Mouse (Mus musculus) bone marrow, adult 2 months (tissue): ENCODE results near the gene C1d. TPM values are rescaled to one million over a fixed set of nuclear protein-coding genes. Genes with fewer than 3 reads are reported as not detected.

Experiments
- H3K27ac ChIP-seq: fragments of 200-500 bp; 2 replicates; pipeline ENCODE4 v1.5.1; 2012; ENCODE audit warnings: low read depth, mild to moderate bottlenecking, control low read depth, inconsistent platforms, low read length; ENCODE audit not compliant: control insufficient read depth, poor library complexity, insufficient read depth
- H3K4me1 ChIP-seq: fragments of 200-500 bp; 2 replicates; pipeline ENCODE4 v1.6.1; 2011; ENCODE audit warnings: low read length; ENCODE audit not compliant: control insufficient read depth, insufficient read depth
- H3K4me3 ChIP-seq: fragments of 200-500 bp; replicated peaks from 2 replicates; pipeline ENCODE3; 2011; ENCODE audit warnings: mild to moderate bottlenecking, low read depth, low read length, control low read depth; ENCODE audit not compliant: control insufficient read depth
- CTCF ChIP-seq: fragments of 200-500 bp; IDR thresholded peaks from 2 replicates; pipeline ENCODE4 v1.5.1; 2011; ENCODE audit warnings: low read length, control low read depth; ENCODE audit not compliant: control insufficient read depth, insufficient read depth
- POLR2A ChIP-seq: fragments of 200-500 bp; IDR thresholded peaks from 2 replicates; pipeline ENCODE4 v1.6.1; 2011; ENCODE audit warnings: low read depth, mild to moderate bottlenecking, control low read depth, low read length, borderline replicate concordance; ENCODE audit not compliant: control insufficient read depth
- whole genome bisulfite sequencing: fragments of 180-500 bp; shearing (Covaris S2); methylation state at CpG from one replicate; pipeline ENCODE4 v1.1.7; 2018; 5-methylcytosine and 5-hydroxymethylcytosine counted together
- polyA plus RNA-seq: library from polyadenylated mRNA; stranded (reverse); fragments of >200 nt; gene quantifications from 2 replicates; pipeline ENCODE4 v1.2.4, GENCODE M21; 2011; ENCODE audit warnings: low replicate concordance; ENCODE audit not compliant: missing spikeins, insufficient read depth, insufficient read length

C1d gene
- polyA plus RNA-seq, 1 experiment = 51.1 TPM

GRCm38 (mm10) chr11:17248715-17249114, 8.7 kb upstream of the C1d start:
- H3K4me1 ChIP-seq = no peaks in the 10 kb centered on the region
- no peak overlapping the region for H3K27ac ChIP-seq
- no peak for TF ChIP-seq POLR2A
- no peak for TF ChIP-seq CTCF
- H3K4me3 ChIP-seq = no peak overlapping the region

GRCm38 (mm10) chr11:17256813-17257365, 490 bp upstream of the C1d start:
- Histone ChIP-seq H3K4me3 (peak overlapping the region; percentile 10), H3K27ac (no peak overlapping the region), H3K4me1 (no peaks in the 10 kb centered on the region)
- TF ChIP-seq CTCF (no peak), POLR2A (no peak)
- 54% methylated on average over 8 of the region's 8 CpGs for WGBS

GRCm38 (mm10) chr11:17257861-17258260, 482 bp downstream of the C1d start:
- TF ChIP-seq POLR2A = no peak
- TF ChIP-seq CTCF = no peak
- under 1% methylated on average over 17 of the region's 17 CpGs for WGBS
- H3K4me3 ChIP-seq = peak overlapping the region; percentile 79

GRCm38 (mm10) chr11:17267176-17267575, 9.8 kb downstream of the C1d start:
- no peak for TF ChIP-seq CTCF
- no peak for TF ChIP-seq POLR2A
- WGBS = 87% methylated on average over 4 of the region's 4 CpGs
- no peaks in the 10 kb centered on the region for H3K4me1 ChIP-seq
- no peak overlapping the region for H3K4me3 ChIP-seq
- H3K27ac ChIP-seq = no peak overlapping the region

More at GRCm38 (mm10) chr11:17257861-17258260, 482 bp downstream of the C1d start:
- Histone ChIP-seq H3K4me1 (no peaks in the 10 kb centered on the region), H3K27ac (peak overlapping the region; percentile 74)

GRCm38 (mm10) chr11:17268801-17269200, 11.4 kb downstream of the C1d start:
- Histone ChIP-seq H3K4me1 (no peaks in the 10 kb centered on the region), H3K4me3 (no peak overlapping the region), H3K27ac (no peak overlapping the region)
- TF ChIP-seq POLR2A = no peak
- TF ChIP-seq CTCF = no peak
- 86% methylated on average over 1 of the region's 1 CpGs for WGBS

GRCm38 (mm10) chr11:17279959-17280358, 22.6 kb downstream of the C1d start:
- TF ChIP-seq CTCF (peak; percentile 51), POLR2A (no peak)
- WGBS = 12% methylated on average over 9 of the region's 9 CpGs
- H3K4me3 ChIP-seq = no peak overlapping the region
- H3K27ac ChIP-seq = no peak overlapping the region
- no peaks in the 10 kb centered on the region for H3K4me1 ChIP-seq

- Histone ChIP-seq H3K27ac (no peak overlapping the region), H3K4me1 (no peaks in the 10 kb centered on the region), H3K4me3 (no peak overlapping the region)
- WGBS = 51% methylated on average over 10 of the region's 10 CpGs
- TF ChIP-seq CTCF = peak; percentile 78
- TF ChIP-seq POLR2A = no peak
These were observed 26.7 kb downstream of the C1d start for GRCm38 (mm10) chr11:17284055-17284454.

- TF ChIP-seq CTCF (no peak), POLR2A (no peak)
- Histone ChIP-seq H3K4me3 (no peak overlapping the region), H3K27ac (no peak overlapping the region), H3K4me1 (no peaks in the 10 kb centered on the region)
These were observed 31.5 kb downstream of the C1d start for GRCm38 (mm10) chr11:17288884-17289283.

GRCm38 (mm10) chr11:17306007-17306891, 48.9 kb downstream of the C1d start:
- no peak overlapping the region for H3K27ac ChIP-seq
- no peak overlapping the region for H3K4me3 ChIP-seq
- no peak for TF ChIP-seq CTCF
- TF ChIP-seq POLR2A = no peak
- no peaks in the 10 kb centered on the region for H3K4me1 ChIP-seq
- WGBS = 65% methylated on average over 8 of the region's 8 CpGs

GRCm38 (mm10) chr11:17307457-17307856, 50.1 kb downstream of the C1d start:
- no peak overlapping the region for H3K27ac ChIP-seq

More at GRCm38 (mm10) chr11:17307457-17307856, 50.1 kb downstream of the C1d start:
- H3K4me3 ChIP-seq = no peak overlapping the region
- no peaks in the 10 kb centered on the region for H3K4me1 ChIP-seq
- TF ChIP-seq CTCF (no peak), POLR2A (no peak)

Other genes starting within 250 kb of the C1d start
- 3.2 and 6.2 TPM in 2 replicates for gene Cnrip1, start 206.0 kb upstream of the C1d start, polyA plus RNA-seq
- 51.3 and 72.7 TPM in 2 replicates for gene Plek, start 205.2 kb upstream of the C1d start, polyA plus RNA-seq
- gene Ppp3r1, start 98.3 kb upstream of the C1d start, polyA plus RNA-seq = 17.9 and 21.5 TPM in 2 replicates
- 5.4 and 11.1 TPM in 2 replicates for gene Wdr92, start 75.5 kb upstream of the C1d start, polyA plus RNA-seq
- 9.6 and 28.6 TPM in 2 replicates for gene Pno1, start 46.0 kb upstream of the C1d start, polyA plus RNA-seq